Mouse (Mus musculus) lung, adult 2 months (tissue): ENCODE measurements around the gene Tprg.

ENCODE experiments used
- CTCF ChIP-seq: fragments of 200-500 bp; IDR thresholded peaks from 2 replicates; pipeline ENCODE4 v1.5.1; 2011; ENCODE audit warnings: mild to moderate bottlenecking, low read length, control low read depth; ENCODE audit not compliant: insufficient read depth
- POLR2A ChIP-seq: fragments of 200-500 bp; IDR thresholded peaks from 2 replicates; pipeline ENCODE4 v1.6.1; 2011; ENCODE audit warnings: low read depth, mild to moderate bottlenecking, control low read depth, low read length, borderline replicate concordance; ENCODE audit errors: extremely low read depth

DNA sequence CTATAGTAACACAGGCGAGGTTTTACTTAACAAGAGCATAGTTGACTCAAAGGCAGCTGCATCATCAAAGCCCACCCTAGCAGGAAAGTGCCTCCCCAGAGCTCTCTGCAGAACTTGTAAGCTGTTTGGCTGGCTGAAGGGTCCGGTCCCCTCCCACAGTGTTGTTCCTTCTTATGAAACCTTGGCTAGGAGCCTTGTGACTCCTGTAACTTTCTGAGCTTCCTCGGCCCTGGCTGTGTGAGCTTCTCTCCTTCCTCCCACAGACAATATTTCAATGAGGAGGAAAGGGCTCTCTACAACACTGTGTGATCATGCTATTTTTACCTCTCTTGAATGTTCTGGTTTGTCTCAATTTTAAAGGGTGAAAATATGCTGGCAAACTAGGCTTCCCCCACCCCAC is 28.5 kb downstream of the Tprg start:
- TF ChIP-seq POLR2A (no peak), CTCF (no peak)
